Mouse (Mus musculus): Measurements from ENCODE around the gene Fbxo2.
A peak's percentile ranks its signal among the peaks of the same experiment; 100 is the strongest.
"Not testable (repeated sequence)": the region's sequence is repeated elsewhere in the genome, so short reads cannot be mapped to it uniquely, and the experiment has no call there.

The Fbxo2 gene

GRCm38 (mm10) chr4:148160436-148161390, at the start of gene Fbxo2, which contains the start of gene Fbxo44:
Gene Fbxo2 (plus strand): TSS chr4:148160621.
Gene Fbxo44 (minus strand): TSS chr4:148160482.
- DNase-seq: peak; percentile 59

GRCm38 (mm10) chr4:148112519-148112918, 47.9 kb upstream of the Fbxo2 start:
- DNase-seq: no peak

- DNase-seq: peak; percentile 91
Measured at GRCm38 (mm10) chr4:148114758-148115391, 45.5 kb upstream of the Fbxo2 start.

GRCm38 (mm10) chr4:148115467-148115866, 45.0 kb upstream of the Fbxo2 start:
- no peak for DNase-seq

GRCm38 (mm10) chr4:148116657-148117056, 43.8 kb upstream of the Fbxo2 start:
- no peak for DNase-seq

GRCm38 (mm10) chr4:148117392-148117791, 43.0 kb upstream of the Fbxo2 start:
- DNase-seq: no peak

GRCm38 (mm10) chr4:148119578-148119977, 40.8 kb upstream of the Fbxo2 start:
- DNase-seq: not testable (repeated sequence)

- no peak for DNase-seq
Measured at GRCm38 (mm10) chr4:148120555-148120954, 39.9 kb upstream of the Fbxo2 start.

GRCm38 (mm10) chr4:148121362-148121761, 39.1 kb upstream of the Fbxo2 start:
- DNase-seq: peak; percentile 88

GRCm38 (mm10) chr4:148121982-148122693, 38.3 kb upstream of the Fbxo2 start:
- no peak for DNase-seq

GRCm38 (mm10) chr4:148122694-148123066, 37.7 kb upstream of the Fbxo2 start:
- no peak for DNase-seq

- DNase-seq: no peak
Measured at GRCm38 (mm10) chr4:148128241-148128640, 32.2 kb upstream of the Fbxo2 start.

GRCm38 (mm10) chr4:148128672-148129071, 31.7 kb upstream of the Fbxo2 start:
- no peak for DNase-seq

GRCm38 (mm10) chr4:148130133-148130532, 30.3 kb upstream of the Fbxo2 start, which contains the start of gene Mad2l2:
Gene Mad2l2 (plus strand): TSS chr4:148130384.
- peak; percentile 44 for DNase-seq

GRCm38 (mm10) chr4:148130561-148131413, 29.6 kb upstream of the Fbxo2 start, which contains the start of gene Draxin:
Gene Draxin (minus strand): TSS chr4:148130698.
- DNase-seq: peak; percentile 72

GRCm38 (mm10) chr4:148131497-148132081, 28.8 kb upstream of the Fbxo2 start:
- DNase-seq: peak; percentile 50

GRCm38 (mm10) chr4:148134988-148135387, 25.4 kb upstream of the Fbxo2 start:
- DNase-seq: no peak

GRCm38 (mm10) chr4:148137503-148137902, 22.9 kb upstream of the Fbxo2 start:
- no peak for DNase-seq

GRCm38 (mm10) chr4:148139767-148140097, 20.7 kb upstream of the Fbxo2 start:
- DNase-seq: no peak

GRCm38 (mm10) chr4:148140098-148141011, 20.1 kb upstream of the Fbxo2 start:
- peak; percentile 89 for DNase-seq

GRCm38 (mm10) chr4:148143721-148144120, 16.7 kb upstream of the Fbxo2 start:
- no peak for DNase-seq
